Mouse (Mus musculus) liver, embryonic 12.5 days (tissue): ENCODE data around the gene Arid1b. TPM values are rescaled to one million over a fixed set of nuclear protein-coding genes. Genes with fewer than 3 reads are reported as not detected.

ENCODE experiments used
- ATAC-seq: fragments of 200-750 bp; cut with Nextera tagmentation; 2 replicates; pipeline ENCODE4 v1.8.0; 2017; ENCODE audit warnings: moderate number of reproducible peaks, mild to moderate bottlenecking, moderate library complexity
- H3K27ac ChIP-seq: fragments of 300-500 bp; sonication (generic); 2 replicates; pipeline ENCODE4 v1.5.1; 2016; ENCODE audit warnings: mild to moderate bottlenecking
- H3K27me3 ChIP-seq: fragments of 300-500 bp; sonication (generic); replicated peaks from 2 replicates; pipeline ENCODE4 v1.6.1; 2016; ENCODE audit warnings: mild to moderate bottlenecking, moderate library complexity
- H3K36me3 ChIP-seq: fragments of 300-500 bp; sonication (generic); 2 replicates; pipeline ENCODE4 v1.6.1; 2016; ENCODE audit warnings: mild to moderate bottlenecking, moderate library complexity
- H3K4me1 ChIP-seq: fragments of 300-500 bp; sonication (generic); 2 replicates; pipeline ENCODE4 v1.6.1; 2016
- H3K4me2 ChIP-seq: fragments of 300-500 bp; sonication (generic); 2 replicates; pipeline ENCODE4 v1.6.1; 2016; ENCODE audit warnings: mild to moderate bottlenecking, moderate library complexity
- H3K4me3 ChIP-seq: fragments of 300-500 bp; sonication (generic); 2 replicates; pipeline ENCODE4 v1.5.1; 2016; ENCODE audit warnings: mild to moderate bottlenecking, moderate library complexity
- H3K9ac ChIP-seq: fragments of 300-500 bp; sonication (generic); 2 replicates; pipeline ENCODE4 v1.6.1; 2016; ENCODE audit warnings: mild to moderate bottlenecking, moderate library complexity
- H3K9me3 ChIP-seq: fragments of 300-500 bp; sonication (generic); replicated peaks from 2 replicates; pipeline ENCODE4 v1.6.1; 2016; ENCODE audit warnings: mild to moderate bottlenecking, moderate library complexity
- WGBS: fragments of 180-500 bp; shearing (Covaris S2); methylation state at CpG from one replicate; pipeline ENCODE4 v1.1.7; 2016; ENCODE audit not compliant: insufficient replicate concordance; 5-methylcytosine and 5-hydroxymethylcytosine counted together
- polyA plus RNA-seq: library from polyadenylated mRNA; unstranded; fragments of >200 nt; fragmentation: Nextera tagmentation; extraction: Ambion mirVana; gene quantifications from 2 replicates; pipeline ENCODE4 v1.2.1, GENCODE M21; 2016

Arid1b gene
- polyA plus RNA-seq, 1 experiment from 2014 or later = 5.5 TPM

DNA sequence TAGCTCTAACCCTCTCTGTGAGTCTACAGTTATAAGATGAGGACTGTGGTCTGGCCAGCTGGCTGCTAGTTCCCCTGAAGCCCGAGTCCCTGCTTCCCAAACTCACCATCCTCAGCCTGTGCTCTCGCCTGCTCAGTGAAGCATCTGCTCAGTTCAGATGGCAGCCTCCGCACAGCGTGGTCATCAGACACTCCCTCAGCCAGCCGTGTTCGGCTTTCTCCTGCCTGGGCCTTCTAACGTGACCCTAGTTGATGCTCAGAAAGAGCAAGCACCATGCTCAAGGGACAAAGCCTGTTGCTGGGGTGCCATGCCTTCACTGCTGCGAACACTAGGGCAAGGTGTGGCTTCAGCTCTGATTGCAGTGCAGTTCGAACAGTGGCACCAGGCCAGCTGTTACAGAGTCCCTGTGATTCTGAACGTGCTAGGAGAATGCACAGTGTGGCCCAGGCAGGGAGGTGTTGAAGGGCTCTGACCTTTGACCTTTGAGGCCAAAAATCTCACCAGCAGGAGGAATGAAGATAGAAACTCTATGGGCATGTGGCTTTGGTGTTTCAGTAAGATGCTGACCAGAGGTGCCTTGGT is 222.9 kb downstream of the Arid1b start:
- Histone ChIP-seq H3K27me3 (no peaks in the 10 kb centered on the region), H3K4me3 (no peak overlapping the region), H3K4me1 (peaks cover 28% of the 10 kb centered on the region), H3K4me2 (no peak overlapping the region), H3K36me3 (no peaks in the 10 kb centered on the region), H3K9me3 (no peaks in the 10 kb centered on the region), H3K9ac (no peak overlapping the region), H3K27ac (no peak overlapping the region)
- WGBS = 64% methylated on average over 10 of the region's 10 CpGs
- ATAC-seq = peak; percentile 60

DNA sequence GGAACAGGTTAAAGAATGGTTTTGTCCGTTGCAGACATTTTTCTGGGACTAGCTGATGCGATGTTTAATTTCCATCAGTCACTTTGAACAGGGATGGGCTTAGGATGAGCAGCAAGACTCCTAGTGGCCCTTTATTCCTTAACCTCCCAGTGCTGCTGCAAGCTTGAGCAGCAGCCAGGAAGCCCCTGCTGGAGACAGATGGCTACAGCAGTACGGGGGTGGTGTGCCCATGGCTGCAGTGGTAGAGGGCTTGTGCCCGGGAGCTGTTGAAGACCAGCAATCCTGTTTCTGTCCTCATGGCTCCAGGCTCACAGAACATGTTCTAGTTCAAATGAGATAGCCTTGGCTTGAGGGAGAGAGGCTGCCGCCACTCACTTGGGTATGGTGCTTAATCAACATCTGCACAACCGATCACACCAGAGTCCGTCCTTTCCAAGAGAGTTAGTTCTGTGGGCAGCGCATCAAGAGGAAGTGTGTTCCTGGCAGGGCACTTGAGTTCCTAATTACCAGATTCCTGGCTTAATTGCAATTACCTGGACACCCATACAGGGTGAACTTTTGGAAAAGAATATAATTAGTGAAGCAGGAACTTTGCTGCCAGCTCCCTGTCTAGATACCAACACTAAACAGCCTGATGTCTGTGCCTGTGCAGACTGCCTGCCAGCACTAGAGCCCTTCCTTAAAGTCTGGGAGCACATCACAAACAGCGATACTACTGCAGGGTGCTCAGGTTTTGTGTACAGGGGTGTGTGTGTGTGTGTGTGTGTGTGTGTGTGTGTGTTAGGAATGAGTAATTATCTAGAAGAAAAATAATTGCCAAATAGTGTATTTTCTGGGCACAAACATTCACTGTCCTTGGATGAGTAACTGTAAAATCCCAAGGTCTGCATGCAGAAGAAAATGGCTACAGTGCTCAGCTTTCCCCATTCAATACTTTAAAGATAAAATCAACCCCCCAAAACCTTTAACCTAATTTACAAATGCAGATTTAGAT is 224.0 kb downstream of the Arid1b start:
- H3K27me3 ChIP-seq = no peaks in the 10 kb centered on the region
- 70% methylated on average over 9 of the region's 9 CpGs for WGBS

DNA sequence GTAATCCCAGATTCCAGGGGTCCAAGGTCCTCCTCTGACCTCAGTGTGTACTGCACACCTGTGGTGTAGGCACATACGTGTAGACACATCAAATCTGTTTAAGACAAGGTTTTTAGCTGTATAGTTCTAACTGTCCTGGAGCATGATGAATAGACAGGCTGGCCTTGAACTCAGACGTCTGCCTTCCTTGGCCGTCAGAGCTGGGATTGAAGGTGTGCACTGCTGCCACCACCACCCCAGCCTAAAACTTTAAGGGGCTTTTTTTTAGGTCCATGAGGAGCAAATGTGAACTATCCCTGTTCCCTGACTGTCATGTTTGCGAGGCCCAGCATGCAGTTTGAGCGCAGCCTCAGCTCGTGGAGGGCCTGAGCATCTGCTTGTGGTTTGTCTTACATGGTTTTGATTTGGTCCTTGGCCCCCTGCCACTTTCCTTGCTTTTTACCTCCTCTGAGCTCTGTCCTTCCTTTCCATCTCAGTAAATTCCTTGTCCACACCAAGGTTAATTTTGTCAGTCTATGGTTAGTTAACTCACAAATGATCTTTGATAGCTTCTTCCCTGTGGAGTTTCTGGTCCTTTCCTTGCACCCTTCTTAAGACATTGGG is 224.9 kb downstream of the Arid1b start:
- WGBS = 71% methylated on average over 6 of the region's 6 CpGs
- no peak for ATAC-seq
- no peaks in the 10 kb centered on the region for H3K36me3 ChIP-seq
- no peak overlapping the region for H3K4me3 ChIP-seq
- H3K27ac ChIP-seq = no peak overlapping the region
- H3K9me3 ChIP-seq = no peaks in the 10 kb centered on the region
- H3K27me3 ChIP-seq = no peaks in the 10 kb centered on the region
- no peak overlapping the region for H3K9ac ChIP-seq
- H3K4me2 ChIP-seq = no peak overlapping the region
- H3K4me1 ChIP-seq = peaks cover 17% of the 10 kb centered on the region

More for the DNA sequence above, 224.0 kb downstream of the Arid1b start:
- Histone ChIP-seq H3K4me2 (no peak overlapping the region), H3K4me1 (peaks cover 26% of the 10 kb centered on the region), H3K9me3 (no peaks in the 10 kb centered on the region), H3K27ac (no peak overlapping the region), H3K9ac (no peak overlapping the region), H3K36me3 (no peaks in the 10 kb centered on the region), H3K4me3 (no peak overlapping the region)
- peak; percentile 11; the same call in 1 of the 2 replicates for ATAC-seq

DNA sequence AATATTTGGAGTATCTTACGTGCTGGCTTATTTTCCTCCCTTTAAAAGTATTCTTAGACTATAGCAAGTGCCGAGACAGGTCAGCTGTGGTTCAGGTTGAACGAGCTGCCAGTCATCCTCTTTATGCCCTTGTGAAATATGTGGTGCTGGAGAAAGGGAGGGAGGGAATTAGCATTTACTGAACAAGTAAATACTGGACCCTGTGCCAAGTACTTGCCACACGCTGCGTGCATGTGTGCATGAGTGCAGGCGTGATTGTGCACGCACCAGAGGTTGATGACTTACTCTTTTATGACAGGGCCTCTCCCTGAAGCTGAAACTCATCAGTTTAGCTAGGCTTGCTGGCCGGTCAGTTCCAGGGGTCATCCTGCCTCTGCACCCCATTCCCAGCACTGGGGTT is 226.9 kb downstream of the Arid1b start:
- Histone ChIP-seq H3K36me3 (no peaks in the 10 kb centered on the region), H3K27me3 (no peaks in the 10 kb centered on the region), H3K9me3 (no peaks in the 10 kb centered on the region), H3K4me2 (no peak overlapping the region), H3K27ac (no peak overlapping the region), H3K4me3 (no peak overlapping the region), H3K9ac (no peak overlapping the region), H3K4me1 (peaks cover 33% of the 10 kb centered on the region)
- WGBS = 75% methylated on average over 8 of the region's 8 CpGs
- no peak for ATAC-seq

DNA sequence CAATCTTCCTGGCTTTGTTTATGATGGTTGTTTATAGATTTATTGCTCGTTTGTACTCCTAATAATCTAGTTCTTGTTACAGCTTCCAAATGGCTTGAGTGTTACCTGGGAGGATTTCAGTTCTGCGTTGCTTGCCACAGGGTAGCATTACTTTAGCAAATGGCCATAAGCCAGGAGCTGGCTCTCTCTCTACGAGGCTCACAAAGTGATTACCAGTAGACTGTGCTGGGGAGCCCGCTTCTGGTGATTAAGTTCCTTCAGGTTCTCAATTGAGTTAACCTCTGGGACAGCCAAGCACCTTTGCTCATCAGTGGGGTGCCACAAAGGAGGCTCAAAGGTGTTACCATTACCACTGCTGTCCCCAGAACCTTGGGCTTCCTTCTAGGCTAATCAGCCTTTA is 227.4 kb downstream of the Arid1b start:
- H3K27ac ChIP-seq = no peak overlapping the region
- H3K4me2 ChIP-seq = no peak overlapping the region
- no peaks in the 10 kb centered on the region for H3K27me3 ChIP-seq
- WGBS = 67% methylated on average over 4 of the region's 4 CpGs
- H3K4me1 ChIP-seq = peaks cover 38% of the 10 kb centered on the region
- no peak overlapping the region for H3K9ac ChIP-seq
- H3K4me3 ChIP-seq = no peak overlapping the region
- no peaks in the 10 kb centered on the region for H3K36me3 ChIP-seq
- H3K9me3 ChIP-seq = no peaks in the 10 kb centered on the region
- ATAC-seq = no peak

DNA sequence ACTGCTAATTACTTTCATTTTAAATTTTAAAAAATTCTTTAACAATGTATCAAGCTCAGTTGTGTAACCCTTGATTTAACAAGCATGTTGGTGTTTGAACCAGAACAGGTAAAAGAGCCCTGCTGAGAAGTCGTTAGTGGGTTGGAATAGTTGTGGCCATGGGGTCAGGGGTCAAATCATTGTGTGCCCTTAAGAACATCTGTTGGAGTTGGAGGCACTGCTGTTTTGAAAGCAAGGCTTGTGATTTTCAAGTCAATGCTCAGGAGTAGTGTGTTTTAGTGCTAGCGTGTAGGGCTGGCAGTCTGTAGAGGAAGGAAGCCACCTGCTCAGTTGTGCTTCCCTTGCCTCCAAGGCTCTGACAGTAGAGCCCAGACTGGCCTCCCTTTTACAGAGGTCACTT is 228.7 kb downstream of the Arid1b start:
- WGBS = 41% methylated on average over 2 of the region's 2 CpGs
- Histone ChIP-seq H3K4me3 (no peak overlapping the region), H3K27me3 (no peaks in the 10 kb centered on the region), H3K36me3 (no peaks in the 10 kb centered on the region), H3K9me3 (no peaks in the 10 kb centered on the region), H3K27ac (no peak overlapping the region), H3K4me2 (no peak overlapping the region), H3K4me1 (peaks cover 36% of the 10 kb centered on the region), H3K9ac (no peak overlapping the region)
- ATAC-seq = no peak

DNA sequence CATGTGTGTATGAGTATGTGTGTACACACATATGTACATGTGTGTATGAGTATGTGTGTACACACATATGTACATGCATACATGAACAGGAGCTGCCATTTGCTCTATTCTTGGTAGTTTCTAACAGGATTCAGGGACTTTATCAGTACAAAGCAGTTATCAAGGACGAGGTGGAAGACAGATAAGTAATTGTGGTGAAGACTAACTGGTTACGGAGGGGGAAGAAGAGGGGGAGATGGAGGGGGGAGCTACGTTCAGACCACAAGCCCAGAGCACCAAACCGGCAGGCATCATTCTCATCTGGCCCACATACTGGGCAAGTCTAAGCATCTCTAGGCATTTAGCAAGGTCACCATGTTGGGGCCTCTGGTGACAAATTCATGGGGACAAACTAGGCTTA is 230.8 kb downstream of the Arid1b start:
- H3K4me1 ChIP-seq = peaks cover 36% of the 10 kb centered on the region
- 20% methylated on average over 4 of the region's 4 CpGs for whole genome bisulfite sequencing
- no peak overlapping the region for H3K4me3 ChIP-seq
- no peak overlapping the region for H3K27ac ChIP-seq
- H3K9ac ChIP-seq = no peak overlapping the region
- H3K27me3 ChIP-seq = no peaks in the 10 kb centered on the region
- ATAC-seq = no peak
- no peak overlapping the region for H3K4me2 ChIP-seq
- no peaks in the 10 kb centered on the region for H3K36me3 ChIP-seq
- H3K9me3 ChIP-seq = no peaks in the 10 kb centered on the region

DNA sequence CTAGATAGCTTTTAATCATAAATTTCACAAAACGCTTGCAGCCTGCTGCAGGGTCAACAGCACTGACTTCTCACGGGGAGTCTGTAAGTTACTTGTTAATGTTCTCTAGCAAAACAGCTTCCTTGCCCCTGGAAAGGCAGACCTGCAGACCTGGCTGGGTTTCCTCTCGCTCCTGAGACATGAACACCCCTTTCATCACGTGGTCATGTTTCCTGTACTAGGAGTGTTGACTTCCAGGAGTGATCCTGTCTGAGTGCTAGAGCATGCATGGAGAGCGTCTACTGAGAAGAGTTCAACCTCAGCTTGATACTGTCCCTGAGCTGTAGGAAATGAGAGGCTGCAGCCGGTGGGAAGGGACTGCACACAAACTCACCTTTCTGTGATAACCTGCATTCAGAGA is 233.0 kb downstream of the Arid1b start:
- WGBS = 65% methylated on average over 6 of the region's 6 CpGs
- Histone ChIP-seq H3K27ac (no peak overlapping the region), H3K9me3 (no peaks in the 10 kb centered on the region), H3K4me1 (peaks cover 31% of the 10 kb centered on the region), H3K27me3 (no peaks in the 10 kb centered on the region), H3K4me3 (no peak overlapping the region), H3K4me2 (no peak overlapping the region), H3K36me3 (no peaks in the 10 kb centered on the region), H3K9ac (no peak overlapping the region)
- no peak for ATAC-seq

DNA sequence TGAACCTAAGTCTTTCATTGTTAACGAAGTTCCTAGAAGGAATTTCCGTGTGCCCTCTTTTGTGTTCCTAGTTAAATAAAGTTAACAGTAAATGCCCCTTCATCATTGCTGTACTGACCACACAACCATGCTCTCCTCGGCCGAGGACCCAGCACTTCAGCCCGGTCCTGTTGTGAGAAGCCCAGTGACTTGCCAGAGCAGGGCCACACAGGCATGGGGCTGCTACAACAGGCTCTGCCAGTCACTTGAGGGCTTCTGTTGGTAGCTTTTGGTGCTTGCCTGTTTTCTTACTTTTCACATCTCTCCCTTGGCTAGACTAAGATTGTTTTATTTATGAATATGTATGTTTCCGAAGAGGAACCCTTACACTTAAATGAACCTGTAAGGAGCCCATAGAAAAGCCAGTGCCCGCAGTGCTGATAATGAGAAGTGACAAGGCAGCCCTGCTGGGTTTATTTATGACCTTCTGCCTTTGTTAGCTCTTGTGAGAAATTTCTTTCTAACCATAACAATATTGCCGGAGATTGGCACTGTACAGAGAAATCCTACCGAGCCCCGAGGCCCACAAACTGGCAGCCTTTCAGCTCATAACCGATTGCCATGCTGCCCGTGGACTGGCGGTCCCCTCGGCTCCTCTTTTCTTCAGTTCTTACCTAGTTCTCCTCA is 234.0 kb downstream of the Arid1b start:
- Histone ChIP-seq H3K9me3 (no peaks in the 10 kb centered on the region), H3K27me3 (no peaks in the 10 kb centered on the region), H3K36me3 (no peaks in the 10 kb centered on the region), H3K4me1 (peaks cover 35% of the 10 kb centered on the region), H3K4me3 (no peak overlapping the region), H3K27ac (no peak overlapping the region), H3K9ac (no peak overlapping the region), H3K4me2 (no peak overlapping the region)
- ATAC-seq = no peak
- 75% methylated on average over 14 of the region's 14 CpGs for WGBS

DNA sequence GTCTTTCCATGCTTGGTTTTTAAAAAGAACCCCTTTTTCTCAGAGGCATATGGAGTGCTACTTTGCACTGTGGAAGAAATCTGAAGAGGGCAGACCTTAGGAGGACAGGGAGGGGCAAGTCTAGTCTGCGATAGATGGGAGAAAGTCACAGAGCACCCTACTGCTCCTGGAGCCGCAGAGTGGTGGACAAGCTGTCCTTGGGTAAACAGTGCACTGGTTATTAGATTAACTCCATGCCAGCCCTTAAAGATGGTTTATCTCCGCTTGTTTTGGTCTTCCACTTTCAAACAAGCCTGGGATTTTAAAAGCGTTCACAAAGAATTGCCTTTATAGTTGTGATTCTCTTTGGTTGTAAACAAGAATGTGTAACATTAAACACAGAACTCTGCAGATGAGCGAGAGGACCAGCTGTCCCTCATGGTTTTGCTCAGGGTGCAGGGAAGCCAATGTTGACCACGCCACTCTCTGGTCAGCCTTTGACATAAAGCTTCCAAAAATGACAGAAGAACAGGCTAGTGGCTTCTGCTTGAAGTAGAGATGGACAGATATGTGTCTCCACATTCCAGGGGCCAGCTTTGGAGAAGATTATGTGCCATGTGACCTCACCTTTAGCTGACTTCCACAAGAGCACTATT is 234.6 kb downstream of the Arid1b start:
- Histone ChIP-seq H3K27me3 (no peaks in the 10 kb centered on the region), H3K4me1 (peaks cover 35% of the 10 kb centered on the region), H3K4me2 (no peak overlapping the region), H3K27ac (no peak overlapping the region), H3K4me3 (no peak overlapping the region), H3K9me3 (no peaks in the 10 kb centered on the region), H3K9ac (no peak overlapping the region), H3K36me3 (no peaks in the 10 kb centered on the region)
- ATAC-seq = no peak
- WGBS = 80% methylated on average over 6 of the region's 6 CpGs

DNA sequence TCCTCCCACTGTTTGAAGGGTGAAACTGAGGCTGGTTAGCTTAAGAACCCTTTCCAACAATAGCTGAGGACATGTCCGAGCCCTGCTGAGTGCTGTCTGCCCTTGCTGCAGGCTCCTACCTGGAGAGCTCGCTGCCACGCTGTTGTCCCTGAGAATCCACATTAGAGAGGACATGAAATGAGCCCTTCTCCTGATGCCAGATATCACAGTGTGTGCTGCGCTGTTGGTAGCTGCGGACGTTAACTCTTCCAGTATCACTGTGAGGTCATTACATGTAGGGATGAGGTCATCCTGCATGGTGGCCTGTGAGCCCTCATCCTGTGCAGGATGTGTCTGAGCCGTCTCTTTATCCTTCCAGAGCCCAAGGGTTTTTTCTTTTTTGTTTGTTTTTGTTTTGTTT is 235.9 kb downstream of the Arid1b start:
- peaks cover 25% of the 10 kb centered on the region for H3K4me1 ChIP-seq
- no peak overlapping the region for H3K9ac ChIP-seq
- H3K36me3 ChIP-seq = no peaks in the 10 kb centered on the region
- ATAC-seq = no peak
- H3K27me3 ChIP-seq = no peaks in the 10 kb centered on the region
- WGBS = 74% methylated on average over 7 of the region's 7 CpGs
- no peak overlapping the region for H3K4me3 ChIP-seq
- no peak overlapping the region for H3K4me2 ChIP-seq
- H3K27ac ChIP-seq = no peak overlapping the region
- H3K9me3 ChIP-seq = no peaks in the 10 kb centered on the region
